Mouse (Mus musculus) testis, adult 2 months (tissue): ENCODE measurements at regions not wholly inside any gene's neighbourhood (a gene's known extent, or its start where the extent isn't known, plus 50 kb on each side); places are given as distances from the start of the nearest gene placed in this dataset.

Experiments
- H3K27ac ChIP-seq: fragments of 200-500 bp; 2 replicates; pipeline ENCODE4 v1.5.1; 2012; ENCODE audit warnings: low read depth, low read length; ENCODE audit not compliant: control insufficient read depth, insufficient read depth
- H3K27me3 ChIP-seq: fragments of 200-500 bp; 2 replicates; pipeline ENCODE4 v1.6.1; 2012; ENCODE audit warnings: mild to moderate bottlenecking, low read length, moderate library complexity; ENCODE audit not compliant: control insufficient read depth, insufficient read depth
- H3K36me3 ChIP-seq: fragments of 200-500 bp; 2 replicates; pipeline ENCODE4 v1.6.1; 2012; ENCODE audit warnings: mild to moderate bottlenecking, low read length; ENCODE audit not compliant: control insufficient read depth, insufficient read depth
- H3K4me1 ChIP-seq: fragments of 200-500 bp; 2 replicates; pipeline ENCODE4 v1.6.1; 2012; ENCODE audit warnings: low read length; ENCODE audit not compliant: control insufficient read depth, insufficient read depth
- H3K4me3 ChIP-seq: fragments of 200-500 bp; 2 replicates; pipeline ENCODE4 v1.5.1; 2012; ENCODE audit warnings: low read depth, mild to moderate bottlenecking, low read length, moderate library complexity, mixed read lengths; ENCODE audit not compliant: control insufficient read depth
- CTCF ChIP-seq: fragments of 200-500 bp; IDR thresholded peaks from 2 replicates; pipeline ENCODE4 v1.5.1; 2012; ENCODE audit warnings: low read depth, mild to moderate bottlenecking, inconsistent platforms, low read length, moderate library complexity; ENCODE audit not compliant: control insufficient read depth, insufficient read depth, insufficient replicate concordance
- POLR2A ChIP-seq: fragments of 200-500 bp; IDR thresholded peaks from 2 replicates; pipeline ENCODE4 v1.6.1; 2012; ENCODE audit warnings: low read depth, mild to moderate bottlenecking, inconsistent platforms, low read length, moderate library complexity; ENCODE audit not compliant: control insufficient read depth

- TF ChIP-seq POLR2A: no peak
- no peak for TF ChIP-seq CTCF
- no peak overlapping the region for H3K4me3 ChIP-seq
- no peaks in the 10 kb centered on the region for H3K36me3 ChIP-seq
- H3K27ac ChIP-seq: no peak overlapping the region
- H3K4me1 ChIP-seq: no peaks in the 10 kb centered on the region
- H3K27me3 ChIP-seq: no peaks in the 10 kb centered on the region
These were observed 84.2 kb upstream of the Robo1 start for GRCm38 (mm10) chr16:72223860-72224259.

DNA sequence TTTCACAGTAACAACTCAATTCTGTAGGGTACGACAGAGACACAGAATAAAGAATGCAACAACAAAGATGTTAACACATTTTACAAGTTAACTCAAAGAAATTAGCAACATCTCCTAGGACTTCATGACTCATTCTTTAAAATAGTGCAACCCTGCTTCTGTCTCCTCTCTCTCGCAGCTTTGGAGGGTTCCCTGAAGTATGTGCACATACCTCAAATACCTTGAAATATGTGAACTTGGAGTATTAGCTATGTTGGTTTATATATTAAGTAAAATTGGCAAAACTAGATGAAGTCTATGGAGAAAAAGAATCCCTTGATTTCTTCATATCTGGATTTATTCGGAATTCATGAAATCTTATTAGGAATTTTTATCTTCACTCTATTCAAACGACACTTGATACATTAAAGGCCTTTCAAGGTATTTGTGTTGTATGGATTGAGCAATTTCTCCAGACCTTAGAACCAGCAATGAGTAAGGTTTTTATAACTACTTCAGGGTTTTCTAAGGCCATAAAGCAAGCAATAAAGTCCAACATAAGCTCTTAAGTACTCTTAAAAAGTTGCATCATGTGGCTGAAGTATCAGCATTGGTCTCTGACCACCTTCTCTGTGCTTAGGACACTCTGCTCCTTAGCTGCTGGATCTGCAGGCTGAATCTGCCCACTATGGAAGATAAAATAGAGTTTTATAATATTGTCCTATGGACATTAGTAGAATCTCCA, 82.8 kb upstream of the Robo1 start:
- no peak overlapping the region for H3K27ac ChIP-seq
- TF ChIP-seq POLR2A: no peak
- TF ChIP-seq CTCF: no peak
- no peaks in the 10 kb centered on the region for H3K27me3 ChIP-seq
- H3K36me3 ChIP-seq: no peaks in the 10 kb centered on the region
- H3K4me1 ChIP-seq: no peaks in the 10 kb centered on the region
- H3K4me3 ChIP-seq: no peak overlapping the region

DNA sequence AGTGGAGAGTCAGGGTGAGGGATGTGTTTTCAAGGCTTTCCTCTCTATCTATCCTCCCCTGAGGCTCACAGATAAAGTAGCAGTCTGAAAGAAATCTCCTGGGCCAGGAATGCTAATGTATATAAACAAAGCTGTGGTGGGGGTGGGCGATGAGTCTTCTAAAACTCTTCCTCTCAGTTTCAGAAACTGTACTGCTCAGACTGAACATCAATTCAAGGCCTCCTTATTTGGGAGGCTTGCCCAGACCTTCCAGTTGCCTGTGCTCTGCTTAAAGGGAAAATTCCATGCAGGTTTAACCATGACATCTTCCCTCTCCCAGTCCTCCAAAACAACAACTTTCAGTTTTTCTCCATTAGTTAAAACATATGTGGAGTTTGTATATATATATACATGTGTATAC, 73.7 kb upstream of the Robo1 start:
- Histone ChIP-seq H3K36me3 (no peaks in the 10 kb centered on the region), H3K27ac (no peak overlapping the region)
- no peak for TF ChIP-seq CTCF

GRCm38 (mm10) chr16:72239631-72240030, 68.5 kb upstream of the Robo1 start:
- Histone ChIP-seq H3K27me3 (no peaks in the 10 kb centered on the region), H3K4me1 (no peaks in the 10 kb centered on the region), H3K27ac (no peak overlapping the region), H3K36me3 (no peaks in the 10 kb centered on the region), H3K4me3 (no peak overlapping the region)
- no peak for TF ChIP-seq POLR2A
- TF ChIP-seq CTCF: no peak

More for the DNA sequence above, 73.7 kb upstream of the Robo1 start:
- H3K4me1 ChIP-seq: no peaks in the 10 kb centered on the region
- H3K4me3 ChIP-seq: no peak overlapping the region
- no peaks in the 10 kb centered on the region for H3K27me3 ChIP-seq

GRCm38 (mm10) chr16:72256388-72256787, 51.7 kb upstream of the Robo1 start:
- TF ChIP-seq POLR2A (no peak), CTCF (no peak)

More at GRCm38 (mm10) chr16:72256388-72256787, 51.7 kb upstream of the Robo1 start:
- Histone ChIP-seq H3K27ac (no peak overlapping the region), H3K27me3 (no peaks in the 10 kb centered on the region), H3K4me3 (no peak overlapping the region), H3K4me1 (no peaks in the 10 kb centered on the region), H3K36me3 (no peaks in the 10 kb centered on the region)
